Mouse (Mus musculus) lung, adult 2 months (tissue): ENCODE measurements around the gene Snx29.

Source experiments
- CTCF ChIP-seq: fragments of 200-500 bp; IDR thresholded peaks from 2 replicates; pipeline ENCODE4 v1.5.1; 2011; ENCODE audit warnings: mild to moderate bottlenecking, low read length, control low read depth; ENCODE audit not compliant: insufficient read depth
- POLR2A ChIP-seq: fragments of 200-500 bp; IDR thresholded peaks from 2 replicates; pipeline ENCODE4 v1.6.1; 2011; ENCODE audit warnings: low read depth, mild to moderate bottlenecking, control low read depth, low read length, borderline replicate concordance; ENCODE audit errors: extremely low read depth

- no peak for TF ChIP-seq POLR2A
- no peak for TF ChIP-seq CTCF
Observed at GRCm38 (mm10) chr16:11537663-11538062, 215.0 kb downstream of the Snx29 start.
